Mouse (Mus musculus) gastrocnemius, postnatal 36 days (tissue): ENCODE results near the gene Hoxb2. TPM values are rescaled to one million over a fixed set of nuclear protein-coding genes. Genes with fewer than 3 reads are reported as not detected.

ENCODE experiments used
- DNase-seq, 2 experiments: peaks; one replicate each; pipeline ENCODE4 v3.0.0; 2022
- intact Hi-C: fragments of 180-260 bp; cut with DNase I; formaldehyde crosslinking; loops from one replicate; pipeline ENCODE4 v1.15.1; 2025
- total RNA-seq, 2 experiments: library from RNA; stranded (reverse); gene quantifications; 2 replicates each; pipeline ENCODE4 v1.2.3; 2021

Hoxb2 gene
- total RNA-seq, 2 experiments from 2014 or later: 0.12 TPM; not detected in 1

DNA sequence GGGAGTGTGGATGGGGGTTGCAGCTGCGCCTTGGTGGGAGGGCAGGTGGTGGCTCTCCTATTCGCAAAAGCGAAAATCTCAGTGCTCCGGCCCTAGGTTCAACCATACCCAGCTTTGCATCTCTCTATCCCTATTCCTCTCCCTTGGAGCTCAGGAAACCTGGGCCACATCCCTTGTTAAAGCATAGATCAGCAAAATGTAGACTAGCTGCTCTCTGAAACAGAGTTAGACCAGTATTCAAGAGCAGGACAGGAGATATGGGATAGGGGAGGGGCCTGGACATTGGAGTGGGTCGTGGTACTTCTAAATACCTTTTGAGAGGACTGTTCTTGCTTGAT lies 35.0 kb upstream of the Hoxb2 start:
- DNase-seq: no peak
- intact Hi-C loops: no loop called here

DNA sequence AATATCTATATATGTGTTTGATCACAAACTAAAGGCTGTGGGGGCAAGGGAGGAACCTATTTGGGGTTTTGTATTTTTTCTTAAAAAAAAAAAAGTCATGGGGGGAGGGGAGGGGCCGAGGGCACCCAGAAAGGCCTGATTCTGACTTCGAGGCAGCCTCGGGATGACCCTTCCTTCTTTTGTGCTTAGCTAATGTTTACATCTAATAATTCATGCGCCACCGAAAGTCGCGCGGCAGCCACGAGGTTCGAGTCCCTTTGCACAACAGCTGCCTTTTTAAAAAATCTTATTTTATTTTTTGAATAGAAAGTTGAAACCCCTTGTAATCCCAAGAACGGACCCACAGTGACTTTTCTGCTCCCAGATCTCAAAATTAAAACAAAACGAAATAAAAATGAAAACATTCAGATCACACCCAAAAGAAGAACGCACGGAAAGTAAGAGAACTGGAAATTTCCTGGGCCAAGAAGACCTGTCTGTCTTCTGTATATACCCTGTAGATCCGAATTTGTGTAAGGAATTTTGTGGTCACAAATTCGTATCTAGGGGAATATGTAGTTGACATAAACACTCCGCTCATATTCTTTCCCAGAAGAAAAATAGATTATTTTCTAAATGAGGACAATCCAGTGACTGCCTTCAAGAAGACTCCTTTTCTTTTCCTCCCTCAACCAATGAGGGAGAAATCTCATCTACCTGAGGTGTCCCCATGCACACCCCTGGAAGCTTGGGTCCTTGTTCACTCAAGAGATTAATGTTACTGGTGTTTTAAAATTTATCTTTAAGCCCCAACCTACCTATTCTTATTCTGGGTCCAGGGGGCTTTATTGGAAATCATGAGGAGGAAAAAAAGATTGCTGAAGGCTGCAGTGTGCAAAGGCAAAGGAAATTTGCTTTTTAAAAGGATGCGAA lies 33.4 kb upstream of the Hoxb2 start:
- intact Hi-C loops: no loop called here

DNA sequence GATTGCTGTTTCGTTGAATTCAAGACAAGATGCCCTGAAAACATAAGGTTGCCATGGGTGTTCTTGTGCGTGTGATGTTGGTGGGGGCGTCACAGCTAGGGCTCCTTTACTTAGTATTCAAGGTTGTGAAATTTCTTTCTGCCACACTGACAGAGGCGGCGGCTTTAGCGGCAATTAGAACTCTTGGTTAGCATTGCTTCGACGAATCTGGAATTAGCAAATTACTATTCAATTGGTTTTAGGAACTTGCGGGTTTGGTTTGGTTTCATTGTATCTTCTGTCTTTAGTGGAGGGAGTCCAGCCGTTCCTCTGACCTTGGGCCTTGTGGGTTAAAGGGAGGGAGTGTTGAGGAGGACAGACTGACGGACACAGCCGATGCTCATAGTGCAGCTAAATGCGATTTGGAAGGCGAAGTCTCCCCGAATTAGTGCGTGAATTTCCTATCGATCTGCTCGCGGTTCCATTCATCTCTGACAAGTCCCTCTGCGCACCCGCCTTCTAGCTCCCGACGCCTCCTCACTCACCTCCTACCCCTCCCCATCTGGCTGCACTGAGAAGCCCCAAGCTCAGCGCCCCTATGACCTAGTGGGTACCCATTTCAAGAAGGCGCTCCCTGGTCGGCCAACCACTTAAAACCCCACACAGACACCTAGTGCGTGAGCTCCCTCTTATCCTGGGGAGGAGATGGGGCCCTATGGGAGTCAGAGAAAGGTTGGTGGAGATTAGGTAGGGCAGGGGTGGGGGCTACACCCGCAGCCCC lies 32.5 kb upstream of the Hoxb2 start, which contains the start of gene Hoxb4:
Hoxb4 (plus strand) TSS at position 660 of the 760 bp plus-strand sequence.
- intact Hi-C loops: no loop called here
- DNase-seq: no peak

More for the DNA sequence above, 33.4 kb upstream of the Hoxb2 start:
- DNase-seq: no peak

DNA sequence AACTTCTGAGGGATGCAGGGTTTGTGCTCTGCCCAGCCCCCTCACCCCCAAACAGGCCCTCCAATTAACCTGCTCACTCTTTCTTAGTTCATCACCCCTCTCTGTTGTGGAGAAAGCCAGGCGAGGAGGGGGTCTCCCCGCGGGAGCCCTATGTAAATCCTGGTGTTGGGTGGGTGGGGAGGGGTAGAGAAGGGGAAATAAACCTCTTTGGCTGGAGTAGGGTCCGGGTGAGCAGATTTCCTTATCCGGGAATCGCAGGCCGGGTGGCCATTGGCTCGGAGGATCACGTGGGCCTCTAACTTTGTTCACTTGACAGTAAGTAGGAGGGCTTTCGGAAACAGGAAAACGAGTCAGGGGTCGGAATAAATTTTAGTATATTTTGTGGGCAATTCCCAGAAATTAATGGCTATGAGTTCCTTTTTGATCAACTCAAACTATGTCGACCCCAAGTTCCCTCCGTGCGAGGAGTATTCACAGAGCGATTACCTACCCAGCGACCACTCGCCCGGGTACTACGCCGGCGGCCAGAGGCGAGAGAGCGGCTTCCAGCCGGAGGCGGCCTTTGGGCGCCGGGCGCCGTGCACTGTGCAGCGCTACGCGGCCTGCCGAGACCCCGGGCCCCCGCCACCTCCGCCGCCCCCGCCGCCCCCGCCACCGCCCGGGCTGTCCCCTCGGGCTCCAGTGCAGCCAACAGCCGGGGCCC lies 31.8 kb upstream of the Hoxb2 start:
- DNase-seq: no peak

GRCm38 (mm10) chr11:96319071-96319902 lies 31.0 kb upstream of the Hoxb2 start:
- no peak for DNase-seq
- intact Hi-C loops: no loop called here

More for the DNA sequence above, 31.8 kb upstream of the Hoxb2 start:
- intact Hi-C loops: no loop called here

DNA sequence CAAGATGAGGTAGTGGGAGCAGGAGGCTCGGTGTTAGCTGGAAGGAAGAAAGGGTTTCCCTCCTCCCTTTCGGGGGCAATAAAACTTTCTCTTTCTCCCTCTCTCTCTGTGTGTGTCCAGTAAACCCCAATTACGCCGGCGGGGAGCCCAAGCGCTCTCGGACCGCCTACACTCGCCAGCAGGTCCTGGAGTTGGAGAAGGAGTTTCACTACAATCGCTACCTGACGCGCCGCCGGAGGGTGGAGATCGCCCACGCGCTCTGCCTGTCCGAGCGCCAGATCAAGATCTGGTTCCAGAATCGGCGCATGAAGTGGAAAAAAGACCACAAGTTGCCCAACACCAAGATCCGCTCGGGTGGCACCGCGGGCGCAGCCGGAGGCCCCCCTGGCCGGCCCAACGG lies 30.4 kb upstream of the Hoxb2 start:
- DNase-seq: no peak
- intact Hi-C loops: no loop called here

DNA sequence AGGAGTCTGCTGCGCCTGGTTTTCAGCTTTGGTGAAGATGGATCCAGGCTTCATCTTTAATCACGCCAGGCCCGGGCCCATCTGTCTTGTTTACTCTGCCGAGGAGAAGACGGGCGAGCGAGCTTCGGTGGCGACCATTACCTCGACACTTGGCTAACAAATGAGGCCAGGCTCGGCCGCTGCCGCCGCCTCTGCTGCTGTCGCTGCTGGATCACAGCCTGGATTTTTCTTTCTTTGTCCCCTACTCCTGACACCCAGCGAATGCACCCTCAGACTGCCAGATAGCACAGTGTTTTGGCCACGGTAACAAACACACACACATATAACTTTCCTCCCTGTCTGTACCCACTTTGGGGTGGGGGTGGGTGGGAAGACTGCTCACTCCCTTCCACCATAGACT lies 29.6 kb upstream of the Hoxb2 start:
- DNase-seq: no peak
- intact Hi-C loops: no loop called here

DNA sequence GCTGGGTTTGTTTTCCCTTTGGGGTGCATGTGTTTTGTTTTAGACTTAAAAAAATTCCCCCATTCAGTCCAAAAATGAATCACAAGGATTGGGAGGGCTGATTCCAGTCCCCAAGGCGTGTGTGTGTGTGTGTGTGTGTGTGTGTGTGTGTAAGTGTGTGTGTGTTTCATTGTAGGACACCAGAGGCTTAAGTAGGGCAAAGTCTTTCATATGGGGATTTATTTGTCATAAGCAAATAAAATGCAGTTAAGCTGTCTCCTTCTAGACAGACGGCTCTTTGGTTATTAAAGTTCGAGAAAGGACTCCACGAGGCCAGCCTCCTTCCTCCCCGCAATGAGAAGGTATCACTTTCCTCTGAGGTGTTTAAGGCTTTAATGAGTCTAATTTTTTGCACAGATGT lies 28.5 kb upstream of the Hoxb2 start:
- DNase-seq: no peak
- intact Hi-C loops: no loop called here

DNA sequence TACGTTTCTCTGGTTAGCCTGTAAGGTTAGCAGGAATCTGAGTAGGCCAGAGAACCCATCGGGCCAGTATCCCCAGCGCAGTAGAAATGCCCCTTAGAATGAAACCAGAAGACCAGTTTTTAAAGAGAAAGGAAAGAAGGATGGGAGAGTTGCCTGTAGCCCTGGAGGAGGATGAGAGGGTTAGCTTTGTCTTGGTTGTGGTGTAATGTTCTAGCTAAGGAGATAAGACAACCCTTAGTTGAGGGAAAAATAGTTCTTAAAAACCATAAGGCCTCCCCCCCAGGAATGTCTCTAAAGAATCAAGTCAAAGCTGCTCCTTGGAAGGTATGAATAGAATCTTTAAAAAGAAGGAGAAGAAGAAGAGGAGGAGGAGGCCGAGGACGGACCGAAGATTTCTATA lies 27.6 kb upstream of the Hoxb2 start:
- no peak for DNase-seq
- intact Hi-C loops: no loop called here

GRCm38 (mm10) chr11:96323154-96323553 lies 27.2 kb upstream of the Hoxb2 start, which contains the start of gene Hoxb3:
Gene Hoxb3 (plus strand): TSS chr11:96323326.
- no peak for DNase-seq
- intact Hi-C loops: no loop called here

DNA sequence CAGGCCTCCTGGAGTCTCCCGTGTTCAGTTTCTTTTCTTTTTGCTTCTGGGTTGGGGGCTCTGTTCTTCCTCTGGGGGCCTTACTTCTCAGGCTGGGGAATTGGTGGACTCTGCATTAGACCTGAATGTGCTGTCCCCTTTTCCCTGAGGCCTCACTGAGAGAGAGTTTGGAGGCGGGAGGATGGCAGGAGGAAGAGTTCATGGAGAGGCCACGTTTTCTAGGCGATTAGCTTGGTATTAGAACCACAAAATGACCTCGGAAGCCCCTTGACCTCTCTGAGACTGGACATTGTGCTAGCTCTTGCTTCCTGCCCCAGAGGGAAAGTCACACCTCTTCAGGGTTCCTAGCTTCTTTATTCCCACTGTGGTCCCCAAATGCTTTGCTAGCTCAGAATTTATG lies 26.2 kb upstream of the Hoxb2 start:
- DNase-seq: no peak
- intact Hi-C loops: no loop called here

DNA sequence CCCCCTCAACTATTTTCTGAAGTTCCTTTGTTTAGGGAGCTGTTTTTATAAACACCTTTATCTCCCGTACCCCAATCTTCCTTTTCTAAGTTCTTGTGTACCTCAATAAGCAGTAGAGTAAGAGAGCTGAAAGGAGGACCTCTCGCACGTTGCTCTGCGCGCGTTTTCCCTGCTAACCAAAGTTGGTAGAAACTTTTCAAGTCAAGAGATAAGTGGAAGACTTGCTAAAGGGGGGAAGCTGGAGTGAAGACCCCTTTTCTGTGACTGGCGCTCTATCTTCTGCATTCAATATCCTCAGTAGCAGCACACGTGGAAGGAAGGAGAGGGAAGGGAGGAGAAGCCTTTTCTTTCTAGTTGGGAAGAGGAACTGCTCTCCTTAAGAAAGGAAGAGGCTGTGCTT lies 25.4 kb upstream of the Hoxb2 start:
- DNase-seq: no peak
- intact Hi-C loops: no loop called here

- intact Hi-C loops: no loop called here
- no peak for DNase-seq
These were observed 24.5 kb upstream of the Hoxb2 start for GRCm38 (mm10) chr11:96325747-96326212.

DNA sequence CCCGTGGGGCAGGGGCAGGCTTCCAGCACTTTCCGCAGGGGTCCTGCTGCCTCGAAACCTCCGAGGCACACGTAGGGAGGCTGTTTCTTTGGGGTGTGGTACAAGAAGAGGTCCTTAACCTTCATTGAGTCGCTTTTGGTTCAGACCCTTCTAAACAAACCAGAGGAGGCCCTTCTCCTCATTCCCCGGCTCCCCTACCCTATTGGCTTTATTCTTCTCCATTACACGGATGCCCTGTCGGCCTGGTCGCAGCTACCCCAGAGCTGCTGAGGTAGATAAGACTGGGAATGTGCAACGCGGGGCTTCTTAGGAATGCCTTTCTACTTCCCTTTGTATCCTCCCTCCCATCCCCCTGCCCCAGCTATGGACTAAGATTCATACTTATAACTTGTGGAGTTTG lies 23.6 kb upstream of the Hoxb2 start:
- intact Hi-C loops: no loop called here
- DNase-seq: no peak

DNA sequence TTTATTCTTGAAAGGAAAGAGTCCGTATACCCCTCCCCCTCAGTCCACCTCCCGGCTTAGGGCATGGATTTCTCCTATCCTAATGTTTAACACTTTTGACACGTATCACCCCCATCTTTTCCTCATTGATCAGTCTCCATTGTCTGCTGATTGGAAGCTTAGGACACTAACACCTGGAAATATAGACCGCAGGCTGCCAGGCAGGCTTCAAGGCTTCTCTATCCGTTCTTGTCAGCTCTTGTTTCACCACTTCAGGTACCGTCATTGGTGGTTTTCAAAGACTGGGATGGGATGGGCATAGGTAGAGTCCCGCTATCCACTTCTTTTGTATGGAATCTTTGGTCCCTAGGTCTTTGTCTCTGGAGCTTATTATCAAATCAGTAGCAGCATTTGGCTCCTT lies 23.2 kb upstream of the Hoxb2 start:
- intact Hi-C loops: no loop called here
- no peak for DNase-seq

GRCm38 (mm10) chr11:96327750-96328149 lies 22.6 kb upstream of the Hoxb2 start:
- intact Hi-C loops: no loop called here
- DNase-seq: no peak

DNA sequence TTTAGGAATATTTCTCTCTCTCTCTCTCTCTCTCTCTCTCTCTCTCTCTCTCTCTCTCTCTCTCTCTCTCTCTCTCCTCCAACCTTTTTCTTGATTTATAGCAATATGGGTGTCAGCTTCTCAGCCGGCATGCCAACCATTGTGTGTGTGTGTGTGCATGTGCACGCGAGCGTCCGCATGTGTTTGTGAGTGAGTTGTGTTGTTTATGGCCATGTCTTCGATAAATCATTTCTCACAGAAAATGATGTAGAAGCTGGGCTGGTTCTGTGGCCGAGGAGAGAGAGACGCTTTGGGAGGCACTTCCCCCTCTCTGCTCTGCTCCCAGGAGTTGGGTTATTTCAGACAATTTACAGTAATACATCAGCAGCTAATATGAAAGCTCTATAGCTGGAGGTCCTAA lies 21.7 kb upstream of the Hoxb2 start:
- intact Hi-C loops: no loop called here
- no peak for DNase-seq

- intact Hi-C loops: no loop called here
- DNase-seq: no peak
These were observed 18.2 kb upstream of the Hoxb2 start for GRCm38 (mm10) chr11:96332105-96332504.

DNA sequence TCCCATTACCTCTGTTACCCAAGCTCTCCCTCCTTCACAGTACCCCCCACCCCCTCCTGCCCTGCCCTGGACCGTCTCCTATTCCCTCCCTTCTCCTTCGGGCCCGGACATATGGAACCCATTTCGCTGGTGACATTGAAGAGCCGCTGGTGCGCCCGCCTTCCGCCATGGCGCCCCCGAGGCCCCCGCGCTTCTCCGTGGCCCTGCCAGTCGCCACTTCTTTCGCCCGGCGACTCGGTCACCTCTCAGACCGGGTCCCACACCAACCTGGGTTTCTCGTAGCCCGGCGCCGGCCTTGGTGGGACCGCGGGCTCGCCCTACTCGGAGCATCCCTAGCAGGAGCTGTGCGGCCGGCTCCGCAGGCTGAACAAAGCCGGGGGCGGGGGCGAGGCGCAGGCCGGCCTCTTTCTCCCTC lies 17.7 kb upstream of the Hoxb2 start:
- no peak for DNase-seq

More for the DNA sequence above, 17.7 kb upstream of the Hoxb2 start:
- intact Hi-C loops: no loop called here
